Mouse (Mus musculus): Measurements from ENCODE around the gene Wnt9a. TPM values are rescaled to one million over a fixed set of nuclear protein-coding genes. Genes with fewer than 3 reads are reported as not detected.
A peak's percentile ranks its signal among the peaks of the same experiment; 100 is the strongest.
"Not testable (repeated sequence)": the region's sequence is repeated elsewhere in the genome, so short reads cannot be mapped to it uniquely, and the experiment has no call there.

Gene Wnt9a
- total RNA-seq, 2 experiments from 2014 or later: 4.9 to 5.6 TPM

DNA sequence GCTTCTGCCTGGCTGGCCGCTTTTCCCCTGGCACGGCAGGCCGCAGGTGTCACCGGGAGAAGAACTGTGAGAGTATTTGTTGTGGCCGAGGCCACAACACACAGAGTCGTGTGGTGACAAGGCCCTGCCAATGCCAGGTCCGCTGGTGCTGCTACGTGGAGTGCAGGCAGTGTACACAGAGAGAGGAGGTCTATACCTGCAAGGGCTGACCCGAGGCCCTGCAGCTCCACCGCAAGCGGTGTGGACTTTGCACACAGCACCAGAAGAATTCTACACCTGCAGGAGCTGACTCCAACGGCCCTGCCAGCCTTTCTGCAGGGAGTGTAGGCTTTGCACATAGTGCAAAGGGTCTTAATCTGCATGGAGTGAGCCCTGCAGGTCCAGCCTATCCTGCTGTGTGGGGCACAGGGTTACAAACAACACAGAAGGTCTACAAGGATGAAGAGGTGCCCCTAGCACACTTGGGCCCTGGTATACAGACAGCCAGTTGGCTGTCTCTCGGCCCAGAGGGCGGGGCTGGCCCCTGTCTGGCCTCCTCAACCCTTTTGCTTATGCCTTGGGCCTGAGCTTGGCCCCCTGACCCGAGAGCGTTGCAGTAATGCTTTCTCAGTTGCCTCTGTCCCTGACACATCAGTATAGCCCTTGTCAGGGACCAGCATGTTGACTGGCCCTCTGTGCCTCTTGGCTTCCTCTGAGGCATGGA lies 24.6 kb downstream of the Wnt9a start:
- intact Hi-C loops (cut with DNase I): no loop called here
- no peak for DNase-seq

DNA sequence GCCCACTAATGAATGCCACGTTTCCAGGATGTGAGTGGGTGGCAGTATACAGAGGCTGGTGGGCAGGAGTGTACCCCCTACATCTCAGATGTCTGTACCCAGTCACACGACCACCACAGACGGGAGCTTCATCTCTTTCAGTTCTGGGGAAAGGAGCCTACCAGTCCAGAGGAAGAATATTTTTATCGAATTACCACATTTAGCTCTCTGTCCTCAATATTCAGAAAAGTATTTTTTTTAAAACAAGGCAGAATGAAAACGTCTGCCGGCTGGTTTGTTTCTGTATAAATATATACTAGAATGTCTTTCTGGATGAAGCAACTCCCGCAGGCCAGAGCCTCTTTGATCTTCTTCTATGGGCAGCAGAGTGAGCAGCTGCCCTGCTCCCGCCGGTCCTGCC lies 26.2 kb downstream of the Wnt9a start:
- intact Hi-C loops (cut with DNase I): no loop called here
- no peak for DNase-seq

DNA sequence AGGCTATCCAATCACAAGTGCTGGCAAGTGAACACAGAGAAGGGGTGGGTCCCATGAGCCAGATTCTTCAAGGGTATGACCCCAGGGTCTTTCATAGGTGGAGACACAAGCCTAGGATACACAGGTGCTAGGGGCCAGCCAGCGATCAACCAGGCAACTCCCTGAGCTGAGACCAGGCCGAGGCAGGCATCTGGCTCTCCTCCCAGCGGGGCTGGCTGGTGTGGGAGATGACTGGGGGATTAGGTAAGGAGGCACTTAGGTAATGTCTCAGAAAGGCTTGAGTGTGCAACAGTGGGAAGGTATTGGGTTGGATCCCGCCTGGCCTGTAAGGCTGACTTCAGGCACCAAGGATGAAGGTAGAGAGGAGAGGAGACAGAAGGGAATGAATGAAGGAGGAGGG lies 28.4 kb downstream of the Wnt9a start:
- DNase-seq: no peak
- intact Hi-C loops (cut with DNase I): no loop called here

DNA sequence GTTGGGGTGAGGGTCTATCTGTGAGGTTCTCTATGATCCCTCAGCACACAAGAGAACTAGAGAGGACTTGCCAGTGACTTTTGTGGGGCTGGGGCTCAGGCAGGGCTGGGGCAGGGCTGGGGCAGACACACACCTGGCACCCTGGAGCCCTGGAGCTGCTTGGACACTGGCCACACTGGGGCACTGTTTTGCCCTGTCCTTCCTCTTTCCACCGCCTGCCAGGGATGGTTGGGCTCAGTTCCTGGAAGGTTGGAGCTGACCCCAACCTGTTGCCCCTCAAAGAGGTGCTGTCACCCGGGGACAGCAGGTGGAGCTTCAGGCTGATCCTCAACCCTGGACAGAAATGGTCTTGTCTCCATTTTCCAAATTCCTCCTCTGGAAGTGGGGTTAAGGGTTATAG lies 29.2 kb downstream of the Wnt9a start:
- intact Hi-C loops (cut with DNase I): no loop called here

DNA sequence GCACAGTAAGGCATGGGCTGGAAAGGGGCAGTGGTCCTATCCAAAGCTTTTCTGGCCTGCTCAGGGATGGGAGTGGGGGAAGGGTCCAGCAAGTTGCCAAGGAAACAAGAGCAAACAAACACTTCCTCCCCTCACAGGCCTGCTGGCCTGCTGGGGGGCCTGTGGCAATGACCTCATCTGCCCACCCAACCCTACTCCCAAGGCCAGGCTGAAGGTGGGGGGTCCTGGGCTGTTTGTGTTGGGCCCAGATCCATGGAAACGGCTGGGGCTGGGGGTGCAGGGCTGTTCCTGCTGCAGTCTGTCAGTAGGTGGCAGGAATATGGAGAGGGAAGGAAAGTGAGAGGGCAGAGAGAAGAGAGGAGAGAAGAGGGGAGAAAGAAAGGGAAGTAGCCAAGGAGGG lies 29.7 kb downstream of the Wnt9a start:
- intact Hi-C loops (cut with DNase I): no loop called here
- DNase-seq: no peak

More for the DNA sequence above, 29.2 kb downstream of the Wnt9a start:
- no peak for DNase-seq

DNA sequence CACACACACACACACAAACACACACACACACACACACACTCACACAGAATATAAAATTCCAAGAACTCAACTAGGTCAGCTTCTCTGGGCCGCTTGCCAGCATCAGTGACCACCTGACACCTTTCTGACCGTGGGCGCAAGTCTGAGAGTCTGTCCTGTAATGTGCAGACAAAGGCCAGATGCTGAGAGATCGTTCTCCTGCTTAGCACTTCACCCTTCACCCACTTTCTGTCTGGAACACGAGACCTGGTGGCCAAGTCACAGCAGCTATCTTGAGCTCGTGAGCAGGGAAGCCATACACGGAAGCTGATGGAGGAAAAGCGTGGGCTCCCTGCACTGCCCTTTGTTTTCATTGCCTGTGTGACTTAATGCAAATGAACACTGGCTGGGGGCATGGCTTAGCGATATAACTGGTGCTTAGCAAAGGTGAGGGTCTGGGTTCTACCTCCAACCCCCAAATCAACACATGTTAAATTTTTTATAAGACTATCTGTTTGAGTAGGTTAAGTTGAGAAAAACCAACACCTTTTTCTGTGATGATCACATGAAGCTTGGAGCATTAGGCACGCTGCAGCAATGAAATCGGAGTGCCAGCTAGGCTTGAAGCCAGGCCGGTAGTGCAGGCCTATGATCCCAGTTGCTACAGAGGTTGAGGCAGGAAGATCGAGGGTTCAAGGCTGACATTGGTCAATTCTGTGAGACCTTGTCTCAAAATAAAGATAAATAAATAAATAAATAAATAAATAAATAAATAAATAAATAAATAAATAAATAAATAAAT lies 31.4 kb downstream of the Wnt9a start:
- DNase-seq: peak in 1 of 2 experiments; percentile 66

DNA sequence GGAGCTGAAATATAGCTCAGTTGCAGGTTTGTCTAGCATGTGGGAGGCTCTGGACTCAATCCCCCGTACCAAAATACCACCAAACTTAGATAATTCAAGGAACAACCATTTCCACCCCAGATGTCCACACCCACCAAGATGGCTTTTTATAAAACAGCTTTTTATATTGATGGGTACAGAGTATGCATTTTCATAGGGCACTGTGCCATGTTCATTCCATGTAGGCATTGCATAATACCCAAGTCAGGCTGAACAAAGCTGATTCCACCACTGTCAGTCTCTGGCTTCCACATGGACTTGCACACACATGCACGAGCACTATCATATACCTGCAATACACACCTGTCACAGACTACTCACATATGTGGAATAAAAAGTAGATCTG lies 32.0 kb downstream of the Wnt9a start:
- DNase-seq: no peak
- intact Hi-C loops (cut with DNase I): no loop called here

More for the DNA sequence above, 31.4 kb downstream of the Wnt9a start:
- intact Hi-C loops (cut with DNase I): no loop called here

DNA sequence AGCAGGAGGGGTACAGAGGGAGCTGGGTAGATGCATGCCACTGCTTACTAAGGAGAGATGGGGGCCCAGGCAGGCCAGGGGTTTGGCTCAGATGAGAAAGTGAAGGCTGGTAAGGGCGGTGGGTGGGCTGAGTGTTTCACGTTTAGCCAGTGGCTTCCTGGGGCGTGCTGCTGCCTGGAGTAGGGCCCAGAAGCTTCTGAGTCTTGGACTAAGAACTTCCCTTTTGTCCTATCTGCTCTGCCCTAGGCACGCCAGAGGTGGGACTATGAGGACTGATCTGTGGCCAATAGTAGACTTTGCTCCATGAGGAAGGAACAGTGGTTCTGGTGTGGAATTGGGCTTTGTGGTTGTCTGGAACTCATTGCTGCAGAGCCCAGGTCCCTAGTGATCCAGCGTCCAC lies 36.2 kb downstream of the Wnt9a start:
- DNase-seq: no peak
- intact Hi-C loops (cut with DNase I): no loop called here

DNA sequence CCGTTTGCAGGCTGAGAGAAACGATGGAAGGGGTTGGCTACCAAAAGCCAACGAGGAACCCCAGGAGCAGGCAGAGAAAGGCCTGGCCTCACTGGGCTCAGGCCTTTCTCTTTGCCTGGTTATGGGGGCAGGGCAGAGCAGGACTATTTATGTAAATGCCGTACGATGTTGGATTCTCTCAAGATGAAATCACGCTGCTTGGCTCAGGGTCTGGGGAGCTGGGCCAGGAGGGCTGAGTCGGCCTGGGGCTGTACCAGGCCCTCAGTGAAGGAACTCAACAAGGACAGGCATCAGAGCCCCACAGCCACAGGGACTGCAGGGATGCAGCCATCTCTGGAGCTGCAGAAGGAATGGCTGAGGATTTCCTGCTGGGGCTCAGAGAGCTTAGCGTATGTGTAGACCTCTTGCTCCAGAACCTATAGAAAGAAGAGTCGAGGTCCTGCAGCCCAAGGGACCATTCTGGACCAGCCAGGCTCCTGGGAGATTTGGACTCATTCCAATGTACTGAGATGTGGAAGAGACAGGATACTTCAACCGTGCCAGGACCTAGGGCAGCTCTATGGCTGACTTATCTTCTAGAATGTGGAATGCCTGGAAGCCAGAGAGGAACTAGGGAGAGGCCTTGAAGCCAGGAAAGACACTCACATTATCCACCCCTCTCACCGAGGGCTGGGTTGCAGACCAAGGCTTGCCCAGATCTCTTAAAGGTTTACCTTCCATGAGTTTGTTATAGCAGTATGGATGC lies 39.6 kb downstream of the Wnt9a start:
- DNase-seq: peak; percentile 62 to 77
- intact Hi-C loops (cut with DNase I): no loop called here

DNA sequence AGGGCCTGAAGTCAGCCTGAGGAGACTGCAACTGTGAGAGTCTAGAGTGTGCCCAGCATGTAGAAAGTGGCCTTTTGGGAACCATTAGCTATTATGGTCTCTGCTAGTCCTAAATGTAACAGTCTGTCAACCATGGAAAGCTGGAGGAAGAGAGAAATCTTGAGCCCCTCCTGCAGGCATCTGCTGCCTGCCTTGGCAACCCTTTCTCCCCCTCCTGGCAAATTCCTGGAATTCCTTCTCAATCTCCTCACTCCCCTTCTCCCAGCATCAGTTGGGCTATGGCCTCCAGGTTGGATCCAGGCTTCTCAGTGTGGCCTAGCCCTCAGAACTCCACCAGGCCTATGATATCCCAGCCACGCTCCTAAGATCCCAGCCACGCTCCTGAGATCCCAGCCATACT lies 43.6 kb downstream of the Wnt9a start:
- intact Hi-C loops (cut with DNase I): loop anchor here (5.0 kb wide), 1 partner anchor 62 kb away; no protein-coding TSS in a partner anchor
- no peak for DNase-seq

DNA sequence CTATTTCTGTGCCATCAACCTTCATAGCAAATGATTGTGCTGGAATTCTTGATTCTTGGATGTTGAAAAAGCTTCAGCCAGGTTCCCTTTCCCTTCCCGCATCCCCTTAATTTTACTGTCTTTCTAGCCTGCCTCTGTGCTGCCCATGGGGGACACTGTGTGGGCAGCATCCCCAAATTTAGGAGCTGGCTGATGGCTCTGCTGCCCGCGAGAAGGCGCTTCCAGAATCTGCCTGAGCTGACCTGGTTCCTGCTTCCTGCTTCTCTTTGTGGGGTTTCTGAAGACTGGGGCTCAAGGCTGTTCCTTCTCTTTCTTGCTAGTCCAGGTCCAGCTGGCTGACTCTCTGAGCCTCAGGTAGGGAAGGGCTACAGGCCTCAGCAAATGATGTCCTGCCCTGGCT lies 48.1 kb downstream of the Wnt9a start:
- intact Hi-C loops (cut with DNase I): loop anchor here (5.0 kb wide), 1 partner anchor 58 kb away; no protein-coding TSS in a partner anchor
- DNase-seq: no peak

DNA sequence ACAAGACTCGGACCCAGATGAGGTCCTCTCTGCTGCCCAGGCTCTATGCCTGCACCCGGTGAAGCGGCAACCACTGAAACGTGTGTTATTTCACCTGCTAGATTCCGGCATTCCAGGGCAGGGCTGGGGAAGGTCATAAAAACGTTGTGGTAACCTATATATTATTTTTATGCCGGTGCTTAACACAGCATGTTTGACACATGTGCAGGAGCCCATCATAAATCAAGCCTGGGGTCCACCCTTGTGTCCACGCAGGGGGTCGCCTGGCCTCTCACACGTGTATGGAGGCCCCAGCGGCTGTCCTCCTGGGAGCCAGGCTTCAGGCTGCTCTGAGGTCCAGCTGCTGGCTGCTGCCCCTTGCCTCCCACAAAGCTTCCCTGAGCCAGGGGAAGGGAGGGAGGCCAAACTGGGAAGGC lies 50.2 kb downstream of the Wnt9a start:
- intact Hi-C loops (cut with DNase I): no loop called here
- no peak for DNase-seq

DNA sequence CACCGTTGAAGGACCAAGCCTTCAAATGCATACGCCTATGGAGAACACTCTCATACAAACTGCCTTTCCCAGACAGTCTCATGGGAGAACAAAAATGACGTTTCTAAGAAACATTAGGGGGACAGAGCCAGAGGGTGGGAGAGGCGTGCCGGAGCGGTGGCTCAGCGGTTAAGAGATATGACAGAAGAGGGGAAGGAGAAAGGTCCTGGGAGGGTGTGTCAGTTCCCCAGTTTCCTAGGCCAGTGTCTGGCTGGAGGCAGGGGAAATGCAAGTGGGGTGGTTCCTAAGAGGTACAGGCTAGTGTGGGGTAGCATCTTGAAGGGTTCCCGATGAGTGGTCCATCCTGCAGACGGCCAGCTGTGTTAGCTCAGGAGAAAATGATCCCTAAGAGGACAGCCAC lies 54.6 kb downstream of the Wnt9a start:
- intact Hi-C loops (cut with DNase I): no loop called here
- no peak for DNase-seq

DNA sequence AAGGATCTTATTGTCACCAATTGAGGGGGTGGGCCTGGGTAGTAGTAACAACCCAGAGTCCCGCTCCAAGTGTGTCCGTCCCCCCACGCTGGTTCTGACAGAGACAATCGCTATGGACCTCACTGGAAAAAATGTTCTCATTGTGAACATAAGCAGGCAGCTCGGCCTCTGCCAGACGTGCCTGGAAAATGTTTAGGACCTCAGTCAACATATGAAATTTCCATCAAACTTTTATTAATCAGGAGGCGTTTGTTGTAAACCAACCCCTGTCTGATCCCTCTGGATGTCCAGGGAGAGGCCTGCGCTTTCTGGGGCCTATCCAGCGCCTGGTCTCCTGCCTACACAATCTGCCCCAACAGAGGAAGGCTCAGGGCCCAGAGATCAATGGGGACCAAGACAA lies 57.3 kb downstream of the Wnt9a start:
- no peak for DNase-seq
- intact Hi-C loops (cut with DNase I): no loop called here

DNA sequence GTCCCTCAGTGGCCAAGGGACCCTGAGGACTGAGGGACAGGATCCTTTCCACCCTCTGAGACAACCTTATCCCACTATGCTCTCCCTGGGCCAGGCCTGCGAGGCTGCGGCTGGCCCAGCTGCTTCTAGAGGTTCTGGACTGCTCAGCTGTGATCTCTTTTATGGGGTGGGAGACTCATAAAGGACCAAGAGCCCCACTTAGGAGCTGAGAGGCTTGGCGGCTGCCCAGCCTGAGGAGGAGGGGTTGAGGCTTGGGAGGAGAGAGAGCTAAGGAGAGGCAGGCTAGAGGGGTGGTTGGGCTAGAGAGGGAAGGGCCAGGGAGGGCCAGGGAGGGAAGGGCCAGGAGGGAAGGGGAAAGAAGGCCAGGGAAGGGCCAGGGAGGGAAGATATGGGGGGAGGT lies 57.7 kb downstream of the Wnt9a start:
- DNase-seq: no peak
- intact Hi-C loops (cut with DNase I): no loop called here

DNA sequence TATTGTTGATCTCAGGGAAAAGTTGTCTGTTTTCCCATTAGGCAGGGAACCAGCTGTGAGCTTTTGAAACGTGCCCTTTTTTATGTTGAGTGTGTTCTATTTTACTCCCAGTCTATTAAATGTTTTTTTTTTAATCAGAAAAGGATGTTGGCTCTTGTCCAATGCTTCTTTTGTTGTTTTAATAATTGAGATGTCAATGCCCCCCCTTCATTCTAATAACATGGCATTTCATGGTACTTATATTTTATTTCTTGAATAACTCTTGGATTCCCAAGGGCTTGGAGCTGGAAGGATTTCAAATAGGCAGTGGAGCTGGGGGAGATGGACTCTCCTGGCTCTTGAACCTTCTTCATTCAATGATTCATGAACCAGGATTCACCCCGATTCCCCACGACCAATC lies 59.3 kb downstream of the Wnt9a start:
- intact Hi-C loops (cut with DNase I): no loop called here
- DNase-seq: no peak

DNA sequence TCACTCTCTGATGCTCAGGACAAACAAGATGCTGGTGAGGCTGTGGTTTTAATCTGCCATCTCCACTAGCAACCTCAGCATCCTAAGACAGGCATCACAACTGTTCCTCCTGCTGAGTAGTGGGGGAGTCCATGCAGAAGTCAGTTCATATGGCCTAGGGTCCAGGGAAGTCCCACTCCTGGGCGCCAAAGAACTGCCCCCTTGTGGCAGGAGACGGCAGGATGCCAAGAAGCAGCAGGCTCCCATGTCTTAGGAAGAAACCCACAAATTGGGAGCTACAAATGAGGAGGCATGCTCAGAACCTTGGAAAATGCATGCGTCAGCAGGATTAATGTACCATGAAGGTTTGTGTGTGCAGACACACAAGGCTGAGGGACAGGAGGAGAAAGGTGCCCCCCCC lies 59.9 kb downstream of the Wnt9a start:
- DNase-seq: peak in 1 of 2 experiments; percentile 34
- intact Hi-C loops (cut with DNase I): no loop called here

DNA sequence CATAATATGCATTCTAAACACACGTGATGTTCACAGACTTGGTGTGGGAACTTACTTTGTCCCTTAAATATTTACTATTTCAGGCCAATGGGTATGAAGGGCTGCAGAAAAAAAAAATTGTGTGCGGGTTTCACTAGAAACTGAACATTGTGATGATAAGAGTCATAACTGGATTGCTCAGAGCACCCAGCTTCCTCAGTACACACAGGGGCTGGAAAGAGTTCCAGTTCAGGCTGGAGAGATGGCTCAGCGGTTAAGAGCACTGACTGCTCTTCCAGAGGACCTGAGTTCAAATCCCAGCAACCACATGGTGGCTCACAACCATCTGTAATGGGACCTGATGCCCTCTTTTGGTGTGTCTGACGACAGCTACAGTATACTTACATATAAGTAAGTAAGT lies 61.2 kb downstream of the Wnt9a start:
- intact Hi-C loops (cut with DNase I); DNase-seq: not testable (repeated sequence)

DNA sequence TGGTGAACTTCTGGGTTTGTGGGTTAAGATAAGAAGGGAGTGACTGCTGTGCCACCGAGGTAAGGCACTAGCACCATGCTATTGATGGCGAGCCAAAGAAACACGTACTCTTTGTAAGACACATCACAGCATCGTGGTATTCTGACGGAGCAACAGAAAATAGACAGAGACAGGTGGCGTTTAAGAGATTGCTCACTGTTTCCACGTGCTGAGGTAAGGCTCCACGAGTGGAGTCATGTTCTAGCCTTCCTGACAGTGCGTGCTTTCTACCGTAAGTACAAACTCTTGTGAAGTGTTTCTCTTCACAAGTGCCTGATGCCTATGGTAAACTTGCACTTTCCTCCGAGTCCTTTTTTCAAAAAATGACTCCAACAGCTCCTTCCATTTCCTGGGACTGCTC lies 63.1 kb downstream of the Wnt9a start:
- no peak for DNase-seq
- intact Hi-C loops (cut with DNase I): no loop called here

DNA sequence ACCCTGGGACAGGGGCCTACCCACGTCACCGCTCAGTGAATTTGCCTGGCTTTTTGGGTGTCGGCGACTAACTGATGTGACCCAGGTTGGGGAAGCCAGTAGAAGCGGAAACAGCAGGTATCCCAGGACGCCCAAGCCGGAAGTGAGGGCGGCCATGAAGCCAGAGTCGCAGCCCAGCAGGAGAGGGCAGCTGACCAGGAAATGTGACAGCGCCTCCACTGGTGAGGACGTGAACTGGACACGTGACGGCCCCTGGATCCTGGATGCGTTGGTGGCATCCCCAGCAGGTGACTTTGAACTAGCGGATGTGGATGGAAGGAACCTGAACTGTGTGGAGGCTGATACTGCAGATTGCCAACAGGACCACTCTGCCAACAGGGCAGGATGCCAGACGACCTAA lies 68.7 kb downstream of the Wnt9a start, which contains the start of gene Prss38:
Prss38 (minus strand) TSS at position 183 of the 400 bp plus-strand sequence.
- intact Hi-C loops (cut with DNase I): no loop called here
- DNase-seq: no peak

DNA sequence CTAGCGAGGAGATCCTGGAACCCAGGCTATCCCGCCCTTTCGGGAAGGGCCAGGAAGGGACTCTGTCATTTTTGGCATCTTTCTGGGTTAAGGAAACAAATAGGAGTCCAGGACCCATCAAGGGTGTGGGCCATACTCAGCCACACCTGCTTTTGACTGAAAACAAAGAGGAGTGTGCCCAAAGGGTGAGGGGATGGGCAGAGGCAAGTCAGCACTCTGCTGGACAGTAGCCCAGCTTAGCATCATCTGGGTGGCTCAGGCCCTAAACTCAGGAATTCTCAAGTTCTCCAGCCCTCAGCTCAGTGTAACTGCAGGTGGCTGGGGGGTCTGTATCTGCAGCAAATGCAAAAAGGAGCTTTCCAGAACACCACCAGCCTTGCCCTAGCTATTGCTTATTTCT lies 71.3 kb downstream of the Wnt9a start:
- intact Hi-C loops (cut with DNase I): no loop called here
- DNase-seq: no peak
